Mouse (Mus musculus) T-helper 1 cell (primary cell): ENCODE data around the gene Wdfy4.

Experiments
- in situ Hi-C: fragments of 300-600 bp; cut with MboI, MseI; formaldehyde crosslinking; loops from one replicate; pipeline ENCODE4 v1.15.1; 2025; ENCODE audit warnings: high pct_unique_total_duplicates

Gene Wdfy4

GRCm38 (mm10) chr14:33189849-33190423 is 4.6 kb upstream of the Wdfy4 start:
- in situ Hi-C loops, result no loop called here

- in situ Hi-C loops, result no loop called here
Measured at GRCm38 (mm10) chr14:33189230-33189629, 3.9 kb upstream of the Wdfy4 start.

GRCm38 (mm10) chr14:33187201-33187600 is 1.9 kb upstream of the Wdfy4 start:
- in situ Hi-C loops, result no loop called here

DNA sequence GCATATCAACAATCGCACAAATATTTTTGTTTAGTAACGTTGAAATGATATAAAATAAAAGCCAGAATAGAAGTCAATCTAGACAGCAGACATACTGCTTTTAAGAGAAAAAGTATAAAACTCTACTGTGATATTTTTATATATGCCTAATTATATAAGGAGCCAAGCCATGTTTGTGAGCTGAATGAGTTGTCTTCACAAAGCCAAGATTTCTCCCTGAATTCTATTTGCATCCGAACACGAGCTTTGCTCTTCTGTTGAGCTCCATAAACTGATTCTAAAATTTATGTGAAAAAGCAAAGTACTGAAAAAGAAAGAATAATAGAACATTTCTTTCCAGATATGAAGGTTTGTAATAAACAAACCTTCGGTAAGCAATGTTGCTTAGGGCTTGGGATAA is 5.2 kb downstream of the Wdfy4 start:
- in situ Hi-C loops, result no loop called here

DNA sequence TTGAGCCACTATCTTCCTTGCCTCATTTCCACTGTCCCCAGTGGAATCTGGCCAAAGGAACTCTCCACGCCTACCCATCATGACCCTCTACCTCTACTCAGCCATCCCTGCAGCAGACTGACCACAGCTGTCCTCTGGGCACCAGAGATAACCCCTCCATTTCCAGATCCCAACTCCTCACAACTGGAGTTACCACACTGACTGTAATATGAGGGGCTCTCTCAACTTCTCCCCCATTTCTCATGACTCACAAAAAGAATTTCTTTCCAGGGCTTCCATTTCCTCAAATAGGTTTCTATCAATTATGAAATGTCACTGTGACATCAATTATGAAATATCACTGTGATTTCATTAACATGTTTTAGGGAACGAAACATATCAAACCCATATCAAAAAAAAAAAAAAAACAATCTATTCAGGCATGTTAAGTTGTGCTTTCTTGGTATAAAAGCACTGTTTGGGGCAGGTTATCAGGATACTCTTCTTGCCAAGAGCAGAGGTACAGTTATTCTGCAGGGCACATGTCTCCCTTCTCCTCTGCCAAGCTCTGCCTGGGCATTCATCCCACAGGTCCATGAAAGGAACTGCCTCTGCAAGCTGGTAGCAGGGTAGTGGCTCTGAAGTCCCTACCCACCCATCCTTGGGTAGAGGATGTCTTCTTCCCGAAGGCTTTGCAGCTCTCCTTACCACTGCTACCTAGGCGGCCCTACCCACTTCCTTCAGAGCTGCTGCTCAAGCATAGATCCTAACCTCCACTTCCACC is 10.1 kb downstream of the Wdfy4 start:
- in situ Hi-C loops, result no loop called here

- in situ Hi-C loops, result no loop called here
Measured at GRCm38 (mm10) chr14:33171942-33172341, 13.4 kb downstream of the Wdfy4 start.

- in situ Hi-C loops, result no loop called here
Measured at GRCm38 (mm10) chr14:33168750-33169149, 16.6 kb downstream of the Wdfy4 start.

DNA sequence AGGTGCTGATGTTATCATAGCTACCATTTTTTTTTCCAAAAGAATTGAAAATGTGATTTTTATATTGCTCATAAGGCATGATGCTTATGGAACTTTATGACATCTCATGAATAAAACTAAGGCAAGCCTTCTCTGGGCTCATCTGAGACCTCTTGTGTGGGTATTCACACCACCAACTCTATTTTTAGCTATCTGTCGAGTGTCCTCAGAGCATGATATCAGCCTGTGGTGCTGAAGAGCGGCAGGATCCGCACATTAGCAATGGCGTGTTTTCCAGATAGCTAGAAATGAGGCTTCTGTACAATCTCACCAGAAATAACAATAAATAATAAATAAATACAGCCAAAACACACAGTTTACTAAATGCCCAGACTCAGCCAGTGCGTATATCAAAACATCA is 23.1 kb downstream of the Wdfy4 start:
- in situ Hi-C loops, result no loop called here

DNA sequence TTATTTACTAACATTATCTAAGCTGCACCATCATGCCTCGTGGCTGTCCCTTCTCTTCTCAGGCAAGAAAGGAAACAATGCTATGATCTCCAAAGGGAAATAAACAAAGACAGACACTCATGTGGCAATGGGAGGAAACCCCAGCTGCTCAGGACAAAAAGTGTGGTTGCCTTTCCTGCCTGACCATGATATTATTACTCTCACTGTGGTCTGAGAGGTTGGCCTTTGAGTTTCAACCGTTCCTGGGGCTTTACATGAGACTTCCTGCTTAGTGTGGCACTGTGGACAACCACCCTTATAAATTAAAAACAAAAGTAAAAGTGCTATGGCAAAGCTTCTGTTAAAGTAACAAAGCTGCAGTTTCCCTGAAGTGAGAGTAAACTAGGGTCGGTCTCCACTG is 27.0 kb downstream of the Wdfy4 start:
- in situ Hi-C loops, result no loop called here

GRCm38 (mm10) chr14:33152941-33153340 is 32.4 kb downstream of the Wdfy4 start:
- in situ Hi-C loops, result no loop called here

DNA sequence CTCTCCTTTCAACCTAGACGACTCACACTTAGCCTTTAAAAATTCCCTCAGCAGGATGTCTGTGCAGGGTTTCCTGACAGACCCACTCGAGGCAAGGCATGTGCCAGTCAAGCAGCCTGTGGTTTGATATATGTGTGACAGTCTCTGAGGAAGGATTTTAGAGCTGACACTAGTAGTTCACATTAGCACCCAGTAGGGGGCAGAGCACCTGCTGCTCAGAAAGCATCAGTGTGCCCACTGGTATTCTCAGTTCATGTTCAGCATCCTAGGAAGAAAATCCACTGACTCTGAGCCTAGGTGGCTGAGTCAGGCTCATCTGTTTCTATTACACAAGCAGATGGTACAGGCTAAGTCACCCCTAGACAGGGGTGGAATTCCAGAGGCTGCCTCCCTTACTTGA is 39.0 kb downstream of the Wdfy4 start:
- in situ Hi-C loops, result no loop called here

- in situ Hi-C loops, result no loop called here
Measured at GRCm38 (mm10) chr14:33136843-33137242, 48.5 kb downstream of the Wdfy4 start.

GRCm38 (mm10) chr14:33135170-33135569 is 50.1 kb downstream of the Wdfy4 start:
- in situ Hi-C loops, result no loop called here

GRCm38 (mm10) chr14:33131044-33131758 is 54.1 kb downstream of the Wdfy4 start:
- in situ Hi-C loops, result no loop called here

- in situ Hi-C loops, result no loop called here
Measured at GRCm38 (mm10) chr14:33116590-33116989, 68.7 kb downstream of the Wdfy4 start.

DNA sequence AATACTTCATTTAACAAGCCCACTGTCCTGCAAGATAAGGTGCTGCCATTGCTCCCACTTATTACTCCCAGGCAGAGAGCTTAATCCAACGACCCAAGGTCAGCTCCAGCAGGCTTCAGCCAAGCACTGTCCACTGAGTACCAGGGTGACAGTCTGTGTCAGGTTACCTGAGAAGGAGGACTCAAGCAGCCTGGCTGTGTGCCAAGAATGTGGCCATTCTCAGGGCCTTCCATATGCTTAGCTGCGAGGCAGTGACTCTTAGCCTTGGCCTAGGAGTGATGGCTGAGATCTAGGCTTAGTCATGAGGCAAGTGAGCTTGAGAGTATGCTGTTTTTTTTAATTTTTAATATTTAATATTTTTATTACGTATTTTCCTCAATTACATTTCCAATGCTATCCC is 80.5 kb downstream of the Wdfy4 start:
- in situ Hi-C loops, result no loop called here

GRCm38 (mm10) chr14:33101609-33102008 is 83.7 kb downstream of the Wdfy4 start:
- in situ Hi-C loops, result no loop called here

GRCm38 (mm10) chr14:33099926-33100325 is 85.4 kb downstream of the Wdfy4 start:
- in situ Hi-C loops, result no loop called here

- in situ Hi-C loops, result no loop called here
Measured at GRCm38 (mm10) chr14:33099111-33099510, 86.2 kb downstream of the Wdfy4 start.

DNA sequence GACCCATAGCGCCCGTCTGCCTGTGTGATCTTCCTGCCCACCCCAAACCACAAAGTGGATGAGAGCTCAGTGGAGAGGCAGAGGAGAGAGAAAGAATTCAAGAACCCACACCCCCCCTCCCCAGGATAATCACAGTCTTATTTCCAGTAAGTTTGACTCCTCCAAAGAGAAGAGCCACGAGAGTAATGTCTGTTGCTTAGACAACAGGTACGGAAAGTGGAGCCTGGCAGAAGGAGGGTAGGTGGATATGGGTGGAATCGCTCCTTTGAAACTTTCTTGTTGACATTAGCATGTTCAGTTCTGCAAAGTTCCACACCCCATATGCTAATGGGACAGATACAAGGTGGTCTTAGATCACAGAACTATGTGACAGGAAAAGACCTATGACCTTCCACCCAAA is 88.8 kb downstream of the Wdfy4 start:
- in situ Hi-C loops, result no loop called here

DNA sequence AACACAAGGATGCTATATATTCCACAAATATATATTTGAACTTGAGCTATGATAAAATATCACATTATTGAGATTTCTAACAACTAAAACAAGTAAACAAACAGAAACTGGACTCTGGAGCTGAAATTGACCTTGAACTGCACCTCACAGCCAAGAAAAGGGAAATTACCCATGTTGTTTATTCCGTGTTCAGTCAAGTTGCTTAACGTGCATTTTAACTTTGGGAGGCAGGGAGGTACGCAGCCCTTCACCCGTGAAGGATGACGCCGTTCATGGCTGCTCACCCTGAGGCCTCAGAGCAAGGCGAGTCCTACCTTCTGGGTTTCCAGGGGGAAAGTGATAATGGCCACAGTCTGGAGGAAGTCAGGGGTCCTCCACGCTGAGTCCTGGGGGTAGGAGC is 102.0 kb downstream of the Wdfy4 start:
- in situ Hi-C loops, result no loop called here

GRCm38 (mm10) chr14:33082301-33082700 is 103.0 kb downstream of the Wdfy4 start:
- in situ Hi-C loops, result no loop called here

DNA sequence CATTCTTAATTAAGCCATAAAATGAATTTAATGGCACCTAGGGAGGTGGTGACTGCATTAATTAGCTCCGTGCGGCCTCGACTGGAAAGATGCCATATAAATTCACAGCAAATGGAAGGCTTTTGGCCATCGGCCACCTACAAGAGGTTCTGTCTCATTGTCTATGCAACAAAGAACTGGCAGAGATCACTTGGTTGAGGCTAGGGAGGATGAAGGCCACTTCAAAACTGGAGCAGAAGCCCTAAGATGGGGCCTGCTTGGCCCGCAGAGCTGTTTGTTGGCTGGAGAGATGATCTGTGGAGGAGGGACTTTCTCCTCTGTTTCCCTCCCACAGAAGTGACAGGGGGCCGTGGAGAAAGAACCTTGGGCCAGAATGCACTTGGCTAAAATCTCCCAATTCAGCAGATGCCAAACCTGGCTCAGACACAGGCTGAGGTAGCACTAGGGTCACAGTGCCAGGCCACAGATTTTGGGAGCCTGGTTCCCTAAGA is 103.9 kb downstream of the Wdfy4 start:
- in situ Hi-C loops, result no loop called here
